Mouse (Mus musculus) hindbrain, embryonic 16.5 days (tissue): ENCODE measurements at regions not wholly inside any gene's neighbourhood (a gene's known extent, or its start where the extent isn't known, plus 50 kb on each side); places are given as distances from the start of the nearest gene placed in this dataset.

Experiments used
- ATAC-seq: fragments of 200-750 bp; cut with Nextera tagmentation; 2 replicates; pipeline ENCODE4 v1.8.0; 2017; ENCODE audit warnings: moderate TSS enrichment, moderate library complexity
- H3K27ac ChIP-seq: fragments of 300-500 bp; sonication (generic); 2 replicates; pipeline ENCODE4 v1.5.1; 2014; ENCODE audit warnings: low read depth, mild to moderate bottlenecking, control low read depth, low read length, moderate library complexity
- H3K27me3 ChIP-seq: fragments of 300-500 bp; sonication (generic); replicated peaks from 2 replicates; pipeline ENCODE4 v1.6.1; 2014; ENCODE audit warnings: low read length; ENCODE audit not compliant: control insufficient read depth, insufficient read depth
- H3K36me3 ChIP-seq: fragments of 300-500 bp; sonication (generic); 2 replicates; pipeline ENCODE4 v1.6.1; 2014; ENCODE audit warnings: mild to moderate bottlenecking, low read length, moderate library complexity, mixed read lengths; ENCODE audit not compliant: control insufficient read depth, insufficient read depth
- H3K4me1 ChIP-seq: fragments of 300-500 bp; sonication (generic); 2 replicates; pipeline ENCODE4 v1.6.1; 2014; ENCODE audit warnings: low read depth, low read length; ENCODE audit not compliant: control insufficient read depth, insufficient read depth
- H3K4me2 ChIP-seq: fragments of 300-500 bp; sonication (generic); 2 replicates; pipeline ENCODE4 v1.6.1; 2014; ENCODE audit warnings: mild to moderate bottlenecking, low read length, control low read depth, moderate library complexity
- H3K4me3 ChIP-seq: fragments of 300-500 bp; sonication (generic); 2 replicates; pipeline ENCODE4 v1.5.1; 2014; ENCODE audit warnings: mild to moderate bottlenecking, low read length, control low read depth, moderate library complexity
- H3K9ac ChIP-seq: fragments of 300-500 bp; sonication (generic); 2 replicates; pipeline ENCODE4 v1.6.1; 2014; ENCODE audit warnings: low read depth, mild to moderate bottlenecking, control low read depth, low read length, moderate library complexity
- H3K9me3 ChIP-seq: fragments of 300-500 bp; sonication (generic); 2 replicates; pipeline ENCODE4 v1.6.1; 2014; ENCODE audit warnings: mild to moderate bottlenecking, low read length, moderate library complexity; ENCODE audit not compliant: control insufficient read depth
- WGBS: fragments of 180-500 bp; shearing (Covaris S2); extraction: QIAGEN DNeasy Blood & Tissue Kit; methylation state at CpG from one replicate; pipeline ENCODE4 v1.1.7; 2014; 5-methylcytosine and 5-hydroxymethylcytosine counted together

GRCm38 (mm10) chr9:94301896-94302295 is 236.0 kb downstream of the 1190002N15Rik start:
- H3K27me3 ChIP-seq: no peaks in the 10 kb centered on the region
- H3K9ac ChIP-seq: no peak overlapping the region
- H3K36me3 ChIP-seq: no peaks in the 10 kb centered on the region
- 74% methylated on average over 1 of the region's 1 CpGs for WGBS
- no peak overlapping the region for H3K27ac ChIP-seq
- no peaks in the 10 kb centered on the region for H3K9me3 ChIP-seq
- no peak overlapping the region for H3K4me3 ChIP-seq
- no peak for ATAC-seq
- no peaks in the 10 kb centered on the region for H3K4me1 ChIP-seq
- no peak overlapping the region for H3K4me2 ChIP-seq

GRCm38 (mm10) chr9:94295431-94295830 is 242.4 kb downstream of the 1190002N15Rik start:
- Histone ChIP-seq H3K36me3 (no peaks in the 10 kb centered on the region), H3K9ac (no peak overlapping the region), H3K4me2 (no peak overlapping the region), H3K4me3 (no peak overlapping the region), H3K27me3 (no peaks in the 10 kb centered on the region), H3K27ac (no peak overlapping the region), H3K9me3 (no peaks in the 10 kb centered on the region), H3K4me1 (no peaks in the 10 kb centered on the region)
- ATAC-seq: no peak
- 84% methylated on average over 6 of the region's 6 CpGs for WGBS

- no peak overlapping the region for H3K27ac ChIP-seq
- H3K36me3 ChIP-seq: no peaks in the 10 kb centered on the region
- H3K9me3 ChIP-seq: no peaks in the 10 kb centered on the region
- H3K27me3 ChIP-seq: no peaks in the 10 kb centered on the region
- H3K9ac ChIP-seq: no peak overlapping the region
- no peaks in the 10 kb centered on the region for H3K4me1 ChIP-seq
- no peak overlapping the region for H3K4me2 ChIP-seq
- WGBS: 81% methylated on average over 3 of the region's 3 CpGs
- no peak for ATAC-seq
- no peak overlapping the region for H3K4me3 ChIP-seq
Measured at GRCm38 (mm10) chr9:94292147-94292546, 245.7 kb downstream of the 1190002N15Rik start.

GRCm38 (mm10) chr9:94289546-94289945 is 248.3 kb downstream of the 1190002N15Rik start:
- no peaks in the 10 kb centered on the region for H3K9me3 ChIP-seq
- no peaks in the 10 kb centered on the region for H3K27me3 ChIP-seq
- no peaks in the 10 kb centered on the region for H3K4me1 ChIP-seq
- no peak for ATAC-seq
- H3K27ac ChIP-seq: no peak overlapping the region
- H3K4me3 ChIP-seq: no peak overlapping the region
- no peak overlapping the region for H3K4me2 ChIP-seq
- no peaks in the 10 kb centered on the region for H3K36me3 ChIP-seq
- H3K9ac ChIP-seq: no peak overlapping the region

- Histone ChIP-seq H3K36me3 (no peaks in the 10 kb centered on the region), H3K4me3 (no peak overlapping the region), H3K9ac (no peak overlapping the region), H3K4me2 (no peak overlapping the region), H3K27me3 (no peaks in the 10 kb centered on the region), H3K9me3 (no peaks in the 10 kb centered on the region), H3K4me1 (no peaks in the 10 kb centered on the region), H3K27ac (no peak overlapping the region)
- no peak for ATAC-seq
- 79% methylated on average over 2 of the region's 2 CpGs for WGBS
Measured at GRCm38 (mm10) chr9:94287559-94287958, 250.3 kb downstream of the 1190002N15Rik start.

GRCm38 (mm10) chr9:94278657-94279585 is 259.0 kb downstream of the 1190002N15Rik start:
- Histone ChIP-seq H3K9me3 (no peaks in the 10 kb centered on the region), H3K27ac (no peak overlapping the region), H3K4me2 (no peak overlapping the region), H3K4me3 (no peak overlapping the region), H3K27me3 (no peaks in the 10 kb centered on the region), H3K36me3 (no peaks in the 10 kb centered on the region), H3K4me1 (no peaks in the 10 kb centered on the region), H3K9ac (no peak overlapping the region)
- WGBS: 82% methylated on average over 4 of the region's 4 CpGs
- ATAC-seq: peak; percentile 85

- no peak overlapping the region for H3K9ac ChIP-seq
- ATAC-seq: no peak
- H3K27me3 ChIP-seq: no peaks in the 10 kb centered on the region
- no peak overlapping the region for H3K27ac ChIP-seq
- H3K4me2 ChIP-seq: no peak overlapping the region
- H3K4me3 ChIP-seq: no peak overlapping the region
- no peaks in the 10 kb centered on the region for H3K9me3 ChIP-seq
- H3K4me1 ChIP-seq: no peaks in the 10 kb centered on the region
- no peaks in the 10 kb centered on the region for H3K36me3 ChIP-seq
- 80% methylated on average over 3 of the region's 3 CpGs for whole genome bisulfite sequencing
Measured at GRCm38 (mm10) chr9:94277096-94277495, 260.8 kb downstream of the 1190002N15Rik start.

GRCm38 (mm10) chr9:94269213-94269612 is 268.7 kb downstream of the 1190002N15Rik start:
- no peaks in the 10 kb centered on the region for H3K36me3 ChIP-seq
- 73% methylated on average over 5 of the region's 5 CpGs for WGBS
- no peaks in the 10 kb centered on the region for H3K9me3 ChIP-seq
- no peak overlapping the region for H3K27ac ChIP-seq
- H3K9ac ChIP-seq: no peak overlapping the region
- no peaks in the 10 kb centered on the region for H3K4me1 ChIP-seq
- no peak overlapping the region for H3K4me2 ChIP-seq
- H3K27me3 ChIP-seq: no peaks in the 10 kb centered on the region
- H3K4me3 ChIP-seq: no peak overlapping the region
- no peak for ATAC-seq

- H3K4me2 ChIP-seq: no peak overlapping the region
- H3K4me1 ChIP-seq: no peaks in the 10 kb centered on the region
- no peak overlapping the region for H3K27ac ChIP-seq
- no peaks in the 10 kb centered on the region for H3K27me3 ChIP-seq
- H3K4me3 ChIP-seq: no peak overlapping the region
- no peaks in the 10 kb centered on the region for H3K36me3 ChIP-seq
- ATAC-seq: no peak
- no peak overlapping the region for H3K9ac ChIP-seq
- WGBS: 89% methylated on average over 1 of the region's 1 CpGs
- H3K9me3 ChIP-seq: no peaks in the 10 kb centered on the region
Measured at GRCm38 (mm10) chr9:94267243-94267642, 270.6 kb downstream of the 1190002N15Rik start.
